Mouse (Mus musculus) limb, embryonic 13.5 days (tissue): ENCODE measurements around the gene Zfp213. TPM values are rescaled to one million over a fixed set of nuclear protein-coding genes. Genes with fewer than 3 reads are reported as not detected.
A peak's percentile ranks its signal among the peaks of the same experiment; 100 is the strongest.
"Not testable (repeated sequence)": the region's sequence is repeated elsewhere in the genome, so short reads cannot be mapped to it uniquely, and the experiment has no call there.

Experiments used
- ATAC-seq: fragments of 200-750 bp; cut with Nextera tagmentation; 2 replicates; pipeline ENCODE4 v1.8.0; 2017; ENCODE audit warnings: low read depth, moderate number of reproducible peaks, moderate TSS enrichment; ENCODE audit not compliant: low FRiP score
- H3K27ac ChIP-seq: fragments of 300-500 bp; sonication (generic); 2 replicates; pipeline ENCODE4 v1.5.1; 2015; ENCODE audit warnings: inconsistent platforms, mild to moderate bottlenecking, moderate library complexity
- H3K27me3 ChIP-seq: fragments of 300-500 bp; sonication (generic); 2 replicates; pipeline ENCODE4 v1.6.1; 2015; ENCODE audit warnings: mild to moderate bottlenecking, inconsistent platforms
- H3K36me3 ChIP-seq: fragments of 300-500 bp; sonication (generic); 2 replicates; pipeline ENCODE4 v1.6.1; 2015; ENCODE audit warnings: inconsistent platforms, mild to moderate bottlenecking, moderate library complexity
- H3K4me1 ChIP-seq: fragments of 300-500 bp; sonication (generic); 2 replicates; pipeline ENCODE4 v1.6.1; 2015; ENCODE audit warnings: inconsistent platforms
- H3K4me2 ChIP-seq: fragments of 300-500 bp; sonication (generic); replicated peaks from 2 replicates; pipeline ENCODE4 v1.6.1; 2015; ENCODE audit warnings: inconsistent platforms, mild to moderate bottlenecking, moderate library complexity
- H3K4me3 ChIP-seq: fragments of 300-500 bp; sonication (generic); 2 replicates; pipeline ENCODE4 v1.5.1; 2015; ENCODE audit warnings: moderate library complexity, mild to moderate bottlenecking, inconsistent platforms
- H3K9ac ChIP-seq: fragments of 300-500 bp; sonication (generic); 2 replicates; pipeline ENCODE4 v1.6.1; 2015; ENCODE audit warnings: mild to moderate bottlenecking, inconsistent platforms
- H3K9me3 ChIP-seq: fragments of 300-500 bp; sonication (generic); 2 replicates; pipeline ENCODE4 v1.6.1; 2016; ENCODE audit warnings: inconsistent platforms
- WGBS: fragments of 180-500 bp; shearing (Covaris S2); methylation state at CpG from one replicate; pipeline ENCODE4 v1.1.7; 2015; 5-methylcytosine and 5-hydroxymethylcytosine counted together
- polyA plus RNA-seq: library from polyadenylated mRNA; unstranded; fragments of >200 nt; fragmentation: Nextera tagmentation; extraction: Ambion mirVana; gene quantifications from 2 replicates; pipeline ENCODE4 v1.2.1, GENCODE M21; 2015

Gene Zfp213
- polyA plus RNA-seq, 1 experiment from 2014 or later = 21.7 TPM

GRCm38 (mm10) chr17:23598582-23599552 lies 34.8 kb upstream of the Zfp213 start, which contains the start of gene Zfp13:
TSS of gene Zfp13 (minus strand) at chr17:23599487.
- WGBS = 9% methylated on average over 31 of the region's 31 CpGs
- H3K4me2 ChIP-seq = peak within 1 kb of the TSS; percentile 76
- H3K4me1 ChIP-seq = peaks cover 25% of the 10 kb centered on the region
- ATAC-seq = peak; percentile 96
- peak within 1 kb of the TSS; percentile 92 for H3K27ac ChIP-seq
- no peaks in the 10 kb centered on the region for H3K36me3 ChIP-seq
- peak within 1 kb of the TSS; percentile 48 for H3K4me3 ChIP-seq
- no peaks in the 10 kb centered on the region for H3K9me3 ChIP-seq
- peak within 1 kb of the TSS; percentile 70 for H3K9ac ChIP-seq
- no peaks in the 10 kb centered on the region for H3K27me3 ChIP-seq

DNA sequence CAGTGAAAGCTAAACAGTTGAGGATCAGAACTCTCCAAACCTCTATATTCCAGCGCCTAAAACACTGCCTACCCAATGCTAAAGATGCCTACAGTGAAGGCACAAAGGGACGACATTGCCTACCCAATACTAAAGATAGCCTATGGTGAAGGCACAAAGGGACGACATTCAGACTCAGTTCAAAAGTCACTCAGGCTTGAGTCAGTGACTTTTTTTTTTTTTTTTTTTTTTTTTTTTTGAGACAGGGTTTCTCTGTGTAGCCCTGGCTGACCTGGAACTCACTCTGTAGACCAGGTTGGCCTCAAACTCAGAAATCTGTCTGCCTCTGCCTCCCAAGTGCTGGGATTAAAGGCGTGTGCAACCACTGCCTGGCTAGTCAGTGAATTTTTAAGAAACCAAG lies 31.1 kb upstream of the Zfp213 start:
- not testable (repeated sequence) for H3K4me3 ChIP-seq, H3K27ac ChIP-seq, H3K27me3 ChIP-seq, H3K9ac ChIP-seq, H3K9me3 ChIP-seq, ATAC-seq, H3K4me1 ChIP-seq, H3K4me2 ChIP-seq, H3K36me3 ChIP-seq
- 84% methylated on average over 4 of the region's 4 CpGs for WGBS

DNA sequence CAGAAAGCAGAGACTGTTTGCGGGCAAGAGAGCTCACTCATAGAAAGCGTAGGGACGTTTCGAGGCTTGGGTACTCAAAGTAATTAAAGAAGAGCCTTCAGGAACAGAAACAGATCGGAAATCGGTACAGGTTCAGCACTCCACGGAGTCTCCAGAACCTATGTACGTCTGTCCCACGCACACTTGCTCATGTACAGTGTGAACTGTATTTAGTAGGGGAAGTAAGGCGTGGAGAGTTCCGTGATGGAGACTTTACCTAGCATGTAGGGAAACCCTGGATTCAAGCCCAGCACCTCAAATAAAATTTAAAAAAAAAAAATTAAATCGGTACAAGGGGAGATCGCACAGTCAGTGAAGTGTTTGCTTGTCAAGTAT lies 28.9 kb upstream of the Zfp213 start:
- no peaks in the 10 kb centered on the region for H3K9me3 ChIP-seq
- H3K4me1 ChIP-seq = no peaks in the 10 kb centered on the region
- 9% methylated on average over 13 of the region's 13 CpGs for WGBS
- peak overlapping the region; percentile 53 for H3K4me3 ChIP-seq
- peak overlapping the region; percentile 67 for H3K9ac ChIP-seq
- peak overlapping the region; percentile 73 for H3K4me2 ChIP-seq
- H3K36me3 ChIP-seq = no peaks in the 10 kb centered on the region
- no peaks in the 10 kb centered on the region for H3K27me3 ChIP-seq
- H3K27ac ChIP-seq = peak overlapping the region; percentile 81
- ATAC-seq = peak; percentile 77

- H3K9ac ChIP-seq = peak overlapping the region; percentile 67
- peak overlapping the region; percentile 73 for H3K4me2 ChIP-seq
- H3K36me3 ChIP-seq = no peaks in the 10 kb centered on the region
- no peaks in the 10 kb centered on the region for H3K9me3 ChIP-seq
- no peaks in the 10 kb centered on the region for H3K4me1 ChIP-seq
- peak; percentile 100 for ATAC-seq
- H3K27ac ChIP-seq = peak overlapping the region; percentile 81
- H3K27me3 ChIP-seq = no peaks in the 10 kb centered on the region
- 7% methylated on average over 34 of the region's 34 CpGs for WGBS
- peak overlapping the region; percentile 53 for H3K4me3 ChIP-seq
Measured at GRCm38 (mm10) chr17:23592208-23592925, 28.3 kb upstream of the Zfp213 start.

GRCm38 (mm10) chr17:23587253-23587652 lies 23.2 kb upstream of the Zfp213 start:
- no peak for ATAC-seq
- no peak overlapping the region for H3K27ac ChIP-seq
- H3K9me3 ChIP-seq = no peaks in the 10 kb centered on the region
- H3K4me2 ChIP-seq = no peak overlapping the region
- no peak overlapping the region for H3K9ac ChIP-seq
- no peak overlapping the region for H3K4me3 ChIP-seq
- 70% methylated on average over 2 of the region's 2 CpGs for WGBS
- H3K4me1 ChIP-seq = peaks cover 20% of the 10 kb centered on the region
- peaks cover 14% of the 10 kb centered on the region for H3K36me3 ChIP-seq
- no peaks in the 10 kb centered on the region for H3K27me3 ChIP-seq

- H3K27ac ChIP-seq = no peak overlapping the region
Measured at GRCm38 (mm10) chr17:23585721-23586491, 21.9 kb upstream of the Zfp213 start.

GRCm38 (mm10) chr17:23584786-23585185 lies 20.7 kb upstream of the Zfp213 start:
- peak overlapping the region; percentile 78 for H3K9ac ChIP-seq
- no peak overlapping the region for H3K27ac ChIP-seq
- no peaks in the 10 kb centered on the region for H3K27me3 ChIP-seq
- peaks cover 36% of the 10 kb centered on the region for H3K36me3 ChIP-seq
- H3K4me1 ChIP-seq = peaks cover 20% of the 10 kb centered on the region
- H3K9me3 ChIP-seq = no peaks in the 10 kb centered on the region
- ATAC-seq = no peak
- peak overlapping the region; percentile 58 for H3K4me3 ChIP-seq
- WGBS = 84% methylated on average over 8 of the region's 8 CpGs
- peak overlapping the region; percentile 93 for H3K4me2 ChIP-seq

More at GRCm38 (mm10) chr17:23585721-23586491, 21.9 kb upstream of the Zfp213 start:
- no peaks in the 10 kb centered on the region for H3K9me3 ChIP-seq
- peaks cover 20% of the 10 kb centered on the region for H3K4me1 ChIP-seq
- H3K36me3 ChIP-seq = peaks cover 25% of the 10 kb centered on the region
- peak overlapping the region; percentile 58 for H3K4me3 ChIP-seq
- H3K9ac ChIP-seq = peak overlapping the region; percentile 78
- no peaks in the 10 kb centered on the region for H3K27me3 ChIP-seq
- H3K4me2 ChIP-seq = peak overlapping the region; percentile 93
- under 1% methylated on average over 22 of the region's 22 CpGs for WGBS
- ATAC-seq = peak; percentile 88

DNA sequence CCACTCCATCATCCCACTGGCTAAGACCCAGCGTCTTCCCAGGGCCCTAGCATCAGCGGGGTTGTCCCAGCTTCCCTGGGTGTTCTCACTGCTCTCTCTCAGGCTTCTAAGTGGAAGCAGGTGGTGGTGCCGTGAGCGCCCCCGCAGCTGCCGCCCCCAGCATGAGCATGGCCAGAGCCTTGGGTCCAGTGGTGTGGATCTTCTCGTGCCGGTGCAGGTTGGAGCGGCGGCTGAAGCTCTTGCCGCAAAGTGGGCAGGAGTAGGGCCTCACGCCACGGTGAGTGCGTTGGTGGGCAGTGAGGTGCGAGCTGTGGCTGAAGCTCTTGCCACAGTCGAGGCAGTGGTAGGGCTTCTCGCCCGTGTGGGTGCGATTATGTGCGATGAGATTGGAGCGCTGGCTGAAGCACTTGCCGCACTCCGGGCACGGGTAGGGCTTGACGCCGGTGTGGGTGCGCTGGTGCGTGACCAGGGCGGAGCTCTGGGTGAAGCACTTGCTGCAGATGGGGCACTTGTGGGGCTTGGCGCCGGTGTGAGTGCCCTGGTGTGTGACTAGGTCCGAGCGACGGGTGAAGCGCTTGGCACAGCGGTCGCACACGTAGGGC lies 12.0 kb upstream of the Zfp213 start:
- Histone ChIP-seq H3K36me3 (peaks cover 84% of the 10 kb centered on the region), H3K4me3 (no peak overlapping the region), H3K4me2 (no peak overlapping the region), H3K27me3 (no peaks in the 10 kb centered on the region), H3K27ac (no peak overlapping the region), H3K4me1 (no peaks in the 10 kb centered on the region), H3K9me3 (0 out of 2 replicates have a peak, but pooled peaks cover 4% of the 10 kb centered on the region), H3K9ac (no peak overlapping the region)
- no peak for ATAC-seq
- WGBS = 95% methylated on average over 38 of the region's 38 CpGs

GRCm38 (mm10) chr17:23574130-23574529 lies 10.1 kb upstream of the Zfp213 start:
- Histone ChIP-seq H3K9me3 (0 out of 2 replicates have a peak, but pooled peaks cover 4% of the 10 kb centered on the region), H3K27me3 (no peaks in the 10 kb centered on the region), H3K4me3 (no peak overlapping the region), H3K4me2 (no peak overlapping the region), H3K27ac (no peak overlapping the region), H3K36me3 (peaks cover 64% of the 10 kb centered on the region), H3K4me1 (no peaks in the 10 kb centered on the region), H3K9ac (no peak overlapping the region)
- ATAC-seq = no peak
- WGBS = 89% methylated on average over 8 of the region's 8 CpGs

- Histone ChIP-seq H3K9me3 (0 out of 2 replicates have a peak, but pooled peaks cover 4% of the 10 kb centered on the region), H3K4me1 (no peaks in the 10 kb centered on the region), H3K27ac (no peak overlapping the region), H3K9ac (no peak overlapping the region), H3K4me2 (no peak overlapping the region), H3K27me3 (no peaks in the 10 kb centered on the region), H3K36me3 (peaks cover 47% of the 10 kb centered on the region), H3K4me3 (no peak overlapping the region)
- no peak for ATAC-seq
- 84% methylated on average over 6 of the region's 6 CpGs for WGBS
Measured at GRCm38 (mm10) chr17:23572059-23572458, 8.0 kb upstream of the Zfp213 start.

DNA sequence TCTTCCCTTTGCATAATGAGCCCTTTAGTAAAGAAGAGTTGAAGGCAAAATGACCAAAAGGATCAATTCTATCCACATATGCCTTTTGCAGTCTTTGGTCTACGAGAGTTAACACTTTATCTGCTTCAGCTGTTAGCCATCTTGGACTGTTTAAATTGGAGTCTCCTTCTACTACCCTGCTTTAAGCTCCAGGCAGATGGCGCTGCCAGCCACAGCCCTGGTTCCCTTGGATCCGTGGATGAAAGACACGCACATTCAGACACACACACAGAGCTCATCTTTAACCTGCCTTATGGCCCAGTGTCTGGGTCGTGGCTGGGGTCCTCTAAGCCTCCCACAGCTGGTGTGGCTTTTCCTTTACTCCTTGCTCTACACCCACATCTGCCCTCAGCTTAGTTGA lies 7.0 kb upstream of the Zfp213 start:
- Histone ChIP-seq H3K27me3 (no peaks in the 10 kb centered on the region), H3K4me1 (no peaks in the 10 kb centered on the region), H3K27ac (no peak overlapping the region), H3K36me3 (peaks cover 37% of the 10 kb centered on the region), H3K9ac (no peak overlapping the region), H3K4me2 (no peak overlapping the region), H3K4me3 (no peak overlapping the region), H3K9me3 (0 out of 2 replicates have a peak, but pooled peaks cover under 1% of the 10 kb centered on the region)
- no peak for ATAC-seq
- WGBS = 11% methylated on average over 5 of the region's 5 CpGs
